Mouse (Mus musculus) limb, embryonic 13.5 days (tissue): ENCODE data around the gene Fbln7. TPM values are rescaled to one million over a fixed set of nuclear protein-coding genes. Genes with fewer than 3 reads are reported as not detected.
A peak's percentile ranks its signal among the peaks of the same experiment; 100 is the strongest.

Experiments used
- ATAC-seq: fragments of 200-750 bp; cut with Nextera tagmentation; 2 replicates; pipeline ENCODE4 v1.8.0; 2017; ENCODE audit warnings: low read depth, moderate number of reproducible peaks, moderate TSS enrichment; ENCODE audit not compliant: low FRiP score
- H3K27ac ChIP-seq: fragments of 300-500 bp; sonication (generic); 2 replicates; pipeline ENCODE4 v1.5.1; 2015; ENCODE audit warnings: inconsistent platforms, mild to moderate bottlenecking, moderate library complexity
- H3K27me3 ChIP-seq: fragments of 300-500 bp; sonication (generic); 2 replicates; pipeline ENCODE4 v1.6.1; 2015; ENCODE audit warnings: mild to moderate bottlenecking, inconsistent platforms
- H3K36me3 ChIP-seq: fragments of 300-500 bp; sonication (generic); 2 replicates; pipeline ENCODE4 v1.6.1; 2015; ENCODE audit warnings: inconsistent platforms, mild to moderate bottlenecking, moderate library complexity
- H3K4me1 ChIP-seq: fragments of 300-500 bp; sonication (generic); 2 replicates; pipeline ENCODE4 v1.6.1; 2015; ENCODE audit warnings: inconsistent platforms
- H3K4me2 ChIP-seq: fragments of 300-500 bp; sonication (generic); replicated peaks from 2 replicates; pipeline ENCODE4 v1.6.1; 2015; ENCODE audit warnings: inconsistent platforms, mild to moderate bottlenecking, moderate library complexity
- H3K4me3 ChIP-seq: fragments of 300-500 bp; sonication (generic); 2 replicates; pipeline ENCODE4 v1.5.1; 2015; ENCODE audit warnings: moderate library complexity, mild to moderate bottlenecking, inconsistent platforms
- H3K9ac ChIP-seq: fragments of 300-500 bp; sonication (generic); 2 replicates; pipeline ENCODE4 v1.6.1; 2015; ENCODE audit warnings: mild to moderate bottlenecking, inconsistent platforms
- H3K9me3 ChIP-seq: fragments of 300-500 bp; sonication (generic); 2 replicates; pipeline ENCODE4 v1.6.1; 2016; ENCODE audit warnings: inconsistent platforms
- WGBS: fragments of 180-500 bp; shearing (Covaris S2); methylation state at CpG from one replicate; pipeline ENCODE4 v1.1.7; 2015; 5-methylcytosine and 5-hydroxymethylcytosine counted together
- polyA plus RNA-seq: library from polyadenylated mRNA; unstranded; fragments of >200 nt; fragmentation: Nextera tagmentation; extraction: Ambion mirVana; gene quantifications from 2 replicates; pipeline ENCODE4 v1.2.1, GENCODE M21; 2015

Fbln7 gene
- polyA plus RNA-seq, 1 experiment from 2014 or later = 7.3 TPM

- Histone ChIP-seq H3K9me3 (no peaks in the 10 kb centered on the region), H3K27me3 (no peaks in the 10 kb centered on the region), H3K4me1 (no peaks in the 10 kb centered on the region), H3K27ac (no peak overlapping the region), H3K9ac (no peak overlapping the region), H3K4me3 (no peak overlapping the region), H3K36me3 (peaks cover 79% of the 10 kb centered on the region), H3K4me2 (no peak overlapping the region)
- WGBS = 91% methylated on average over 8 of the region's 8 CpGs
- ATAC-seq = no peak
Observed at GRCm38 (mm10) chr2:128837531-128837930, 25.2 kb upstream of the Fbln7 start.

DNA sequence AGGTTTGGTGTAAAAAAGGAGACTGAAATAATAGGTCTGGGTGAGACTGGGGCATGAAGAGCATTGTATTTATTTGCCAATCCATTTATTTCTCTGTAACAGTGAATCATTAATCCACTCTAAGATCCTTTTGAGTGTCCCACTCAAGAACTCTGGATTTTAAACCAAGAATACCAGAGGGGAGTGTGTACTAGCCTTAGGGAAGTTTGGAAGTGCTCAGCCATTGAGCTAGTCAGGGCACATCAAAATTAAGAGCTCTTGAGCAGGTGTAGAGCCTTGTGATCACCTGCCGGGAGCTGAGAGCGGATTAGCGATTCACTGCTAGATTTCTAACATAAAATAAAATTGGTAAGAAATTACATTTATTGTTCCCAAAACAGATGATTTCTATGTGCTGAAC, 24.2 kb upstream of the Fbln7 start:
- Histone ChIP-seq H3K27me3 (no peaks in the 10 kb centered on the region), H3K4me1 (no peaks in the 10 kb centered on the region), H3K36me3 (peaks cover 79% of the 10 kb centered on the region), H3K9ac (no peak overlapping the region), H3K4me3 (no peak overlapping the region), H3K27ac (no peak overlapping the region), H3K9me3 (no peaks in the 10 kb centered on the region), H3K4me2 (no peak overlapping the region)
- no peak for ATAC-seq
- 94% methylated on average over 3 of the region's 3 CpGs for WGBS

GRCm38 (mm10) chr2:128839501-128839900, 23.3 kb upstream of the Fbln7 start:
- H3K9me3 ChIP-seq = no peaks in the 10 kb centered on the region
- no peaks in the 10 kb centered on the region for H3K27me3 ChIP-seq
- H3K4me1 ChIP-seq = no peaks in the 10 kb centered on the region
- WGBS = 89% methylated on average over 2 of the region's 2 CpGs
- no peak overlapping the region for H3K4me2 ChIP-seq
- H3K36me3 ChIP-seq = peaks cover 77% of the 10 kb centered on the region
- no peak for ATAC-seq
- no peak overlapping the region for H3K4me3 ChIP-seq
- no peak overlapping the region for H3K9ac ChIP-seq
- no peak overlapping the region for H3K27ac ChIP-seq

GRCm38 (mm10) chr2:128842437-128842836, 20.3 kb upstream of the Fbln7 start:
- Histone ChIP-seq H3K4me3 (no peak overlapping the region), H3K4me2 (no peak overlapping the region), H3K4me1 (no peaks in the 10 kb centered on the region), H3K36me3 (peaks cover 67% of the 10 kb centered on the region), H3K27me3 (no peaks in the 10 kb centered on the region), H3K9me3 (no peaks in the 10 kb centered on the region), H3K27ac (no peak overlapping the region), H3K9ac (no peak overlapping the region)
- WGBS = 93% methylated on average over 8 of the region's 8 CpGs
- ATAC-seq = no peak

- Histone ChIP-seq H3K27me3 (no peaks in the 10 kb centered on the region), H3K9ac (no peak overlapping the region), H3K4me1 (no peaks in the 10 kb centered on the region), H3K27ac (no peak overlapping the region), H3K36me3 (peaks cover 75% of the 10 kb centered on the region), H3K9me3 (no peaks in the 10 kb centered on the region), H3K4me2 (no peak overlapping the region), H3K4me3 (no peak overlapping the region)
- 97% methylated on average over 2 of the region's 2 CpGs for WGBS
- ATAC-seq = no peak
Observed at GRCm38 (mm10) chr2:128850036-128850435, 12.7 kb upstream of the Fbln7 start.

- 0 out of 2 replicates have a peak, but pooled peaks cover 3% of the 10 kb centered on the region for H3K9me3 ChIP-seq
- WGBS = 81% methylated on average over 1 of the region's 1 CpGs
Observed at GRCm38 (mm10) chr2:128856673-128857072, 6.1 kb upstream of the Fbln7 start.

GRCm38 (mm10) chr2:128858962-128859361, 3.8 kb upstream of the Fbln7 start:
- Histone ChIP-seq H3K36me3 (peaks cover 5% of the 10 kb centered on the region; the same call in 1 of the 2 replicates), H3K9ac (no peak overlapping the region), H3K9me3 (0 out of 2 replicates have a peak, but pooled peaks cover 3% of the 10 kb centered on the region), H3K4me3 (no peak overlapping the region), H3K4me1 (peaks cover 3% of the 10 kb centered on the region), H3K4me2 (no peak overlapping the region), H3K27me3 (peaks cover 8% of the 10 kb centered on the region), H3K27ac (no peak overlapping the region)
- WGBS = 88% methylated on average over 6 of the region's 6 CpGs
- no peak for ATAC-seq

More at GRCm38 (mm10) chr2:128856673-128857072, 6.1 kb upstream of the Fbln7 start:
- Histone ChIP-seq H3K4me3 (no peak overlapping the region), H3K4me1 (no peaks in the 10 kb centered on the region), H3K4me2 (no peak overlapping the region), H3K36me3 (peaks cover 21% of the 10 kb centered on the region), H3K27me3 (no peaks in the 10 kb centered on the region), H3K27ac (no peak overlapping the region), H3K9ac (no peak overlapping the region)
- no peak for ATAC-seq

GRCm38 (mm10) chr2:128859861-128860260, 2.9 kb upstream of the Fbln7 start:
- no peak for ATAC-seq
- peaks cover 3% of the 10 kb centered on the region for H3K4me1 ChIP-seq

DNA sequence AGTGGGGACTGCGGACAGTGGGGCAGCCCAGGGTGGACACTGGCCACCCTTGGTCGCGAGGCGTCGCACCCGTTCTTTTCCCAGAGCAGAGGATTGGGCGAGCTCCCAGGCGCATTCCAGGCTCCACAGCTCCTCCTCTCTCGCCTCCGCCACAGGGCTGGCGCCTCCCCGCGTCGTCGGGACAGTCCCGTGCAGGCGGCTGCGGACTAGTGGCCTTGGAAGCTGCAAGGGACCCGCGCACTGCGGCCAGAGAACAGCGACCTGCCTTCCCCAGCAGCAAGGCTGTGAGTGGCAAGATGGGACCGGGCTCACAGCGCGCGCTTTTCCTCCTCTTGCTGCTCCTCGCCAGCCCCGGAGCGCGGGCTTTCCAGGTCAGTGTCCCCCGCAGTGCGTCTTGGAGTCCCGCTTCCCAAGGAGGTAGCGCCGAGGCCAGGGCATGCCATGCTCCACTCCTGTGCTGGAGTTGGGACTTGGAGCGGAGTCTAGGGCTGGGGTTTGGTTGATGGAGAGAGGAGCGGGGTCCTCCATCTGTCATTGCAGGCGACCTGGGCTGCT, 1.1 kb downstream of the Fbln7 start:
- Histone ChIP-seq H3K9me3 (0 out of 2 replicates have a peak, but pooled peaks cover 3% of the 10 kb centered on the region), H3K9ac (peak overlapping the region; percentile 65), H3K4me1 (peaks cover 3% of the 10 kb centered on the region), H3K4me2 (peak overlapping the region; percentile 90), H3K27me3 (peaks cover 20% of the 10 kb centered on the region), H3K4me3 (peak overlapping the region; percentile 52), H3K27ac (no peak overlapping the region), H3K36me3 (no peaks in the 10 kb centered on the region)
- peak; percentile 72; the same call in 1 of the 2 replicates for ATAC-seq
- WGBS = 1% methylated on average over 35 of the region's 38 CpGs

More at GRCm38 (mm10) chr2:128859861-128860260, 2.9 kb upstream of the Fbln7 start:
- Histone ChIP-seq H3K4me3 (no peak overlapping the region), H3K4me2 (no peak overlapping the region), H3K9me3 (0 out of 2 replicates have a peak, but pooled peaks cover 3% of the 10 kb centered on the region), H3K27ac (no peak overlapping the region), H3K9ac (no peak overlapping the region), H3K27me3 (peaks cover 12% of the 10 kb centered on the region), H3K36me3 (no peaks in the 10 kb centered on the region)
- 78% methylated on average over 3 of the region's 3 CpGs for WGBS

DNA sequence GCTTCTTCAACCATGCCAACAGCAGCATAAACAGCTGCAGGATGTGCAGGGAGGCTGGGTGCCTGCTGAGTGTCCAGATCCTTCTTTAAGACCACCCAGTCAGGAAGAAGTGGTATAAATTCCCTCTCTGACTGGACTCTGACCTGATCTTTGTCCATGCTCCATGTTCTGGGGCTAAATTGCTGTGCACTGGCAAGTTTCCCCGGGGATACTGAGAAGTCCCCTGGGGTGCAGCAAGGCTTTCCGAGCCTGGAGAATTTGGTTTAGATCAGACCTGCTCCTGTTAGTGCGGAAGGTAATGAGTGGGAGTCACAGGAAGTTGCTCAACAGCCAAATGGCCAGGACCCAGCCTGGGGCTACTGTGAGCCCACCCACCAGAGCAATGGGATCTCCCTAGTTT, 2.3 kb downstream of the Fbln7 start:
- ATAC-seq = no peak
- WGBS = 27% methylated on average over 3 of the region's 3 CpGs
- H3K9me3 ChIP-seq = no peaks in the 10 kb centered on the region
- H3K4me2 ChIP-seq = 0 out of 2 replicates have a peak overlapping the region, but pooled peaks have one; percentile 21
- H3K36me3 ChIP-seq = no peaks in the 10 kb centered on the region
- H3K9ac ChIP-seq = no peak overlapping the region
- peaks cover 20% of the 10 kb centered on the region for H3K27me3 ChIP-seq
- no peak overlapping the region for H3K27ac ChIP-seq
- peaks cover 3% of the 10 kb centered on the region for H3K4me1 ChIP-seq
- H3K4me3 ChIP-seq = no peak overlapping the region

GRCm38 (mm10) chr2:128871656-128872055, 8.9 kb downstream of the Fbln7 start:
- no peaks in the 10 kb centered on the region for H3K9me3 ChIP-seq
- H3K4me2 ChIP-seq = no peak overlapping the region
- no peaks in the 10 kb centered on the region for H3K36me3 ChIP-seq
- H3K27me3 ChIP-seq = no peaks in the 10 kb centered on the region
- 0 out of 2 replicates have a peak, but pooled peaks cover 5% of the 10 kb centered on the region for H3K4me1 ChIP-seq
- 77% methylated on average over 8 of the region's 8 CpGs for WGBS
- no peak overlapping the region for H3K9ac ChIP-seq
- no peak overlapping the region for H3K4me3 ChIP-seq
- no peak for ATAC-seq
- no peak overlapping the region for H3K27ac ChIP-seq

DNA sequence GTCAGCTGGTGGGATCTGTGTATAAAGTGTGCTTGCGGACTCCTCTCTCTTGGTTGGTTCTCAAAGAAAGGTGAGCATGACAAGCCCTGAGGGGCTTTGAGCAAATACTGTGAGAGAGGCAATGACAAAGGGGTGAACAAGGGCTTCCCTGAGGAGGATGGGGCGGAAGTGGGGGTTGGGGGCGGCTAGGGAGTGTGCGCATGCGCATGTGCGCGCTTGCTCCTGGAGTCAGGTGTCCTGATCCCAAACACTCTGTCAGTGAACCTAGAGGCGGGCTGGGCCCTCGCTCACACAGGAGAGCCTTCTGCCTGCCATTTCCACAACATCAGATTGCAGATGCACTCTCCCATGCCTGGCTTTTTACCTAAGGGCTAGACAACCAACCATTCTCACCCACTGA, 9.5 kb downstream of the Fbln7 start:
- no peak overlapping the region for H3K9ac ChIP-seq
- no peaks in the 10 kb centered on the region for H3K9me3 ChIP-seq
- H3K4me2 ChIP-seq = no peak overlapping the region
- no peaks in the 10 kb centered on the region for H3K27me3 ChIP-seq
- no peak overlapping the region for H3K27ac ChIP-seq
- 91% methylated on average over 9 of the region's 9 CpGs for WGBS
- 0 out of 2 replicates have a peak, but pooled peaks cover 5% of the 10 kb centered on the region for H3K4me1 ChIP-seq
- no peaks in the 10 kb centered on the region for H3K36me3 ChIP-seq
- no peak overlapping the region for H3K4me3 ChIP-seq
- no peak for ATAC-seq

DNA sequence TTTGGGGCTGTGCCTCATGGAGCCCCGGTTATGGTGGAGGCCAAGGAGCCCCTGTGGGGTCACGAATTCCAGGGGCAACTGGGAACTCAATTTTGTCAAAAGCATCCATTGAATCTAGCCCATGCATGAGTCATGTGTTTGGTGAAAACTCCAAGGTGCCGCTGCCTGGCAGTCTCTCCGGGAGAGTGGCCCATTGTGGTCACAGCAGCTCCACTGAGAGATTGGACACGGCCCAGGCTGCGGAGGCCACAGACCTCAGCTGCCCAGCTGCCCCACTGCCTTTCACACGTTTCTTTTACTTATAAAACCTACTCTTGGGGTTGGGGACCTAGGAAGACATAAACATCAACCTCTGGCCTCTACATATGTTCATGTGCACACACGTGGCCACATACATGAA, 12.7 kb downstream of the Fbln7 start:
- H3K4me3 ChIP-seq = no peak overlapping the region
- no peaks in the 10 kb centered on the region for H3K36me3 ChIP-seq
- H3K27me3 ChIP-seq = no peaks in the 10 kb centered on the region
- H3K4me2 ChIP-seq = no peak overlapping the region
- H3K9ac ChIP-seq = no peak overlapping the region
- H3K9me3 ChIP-seq = no peaks in the 10 kb centered on the region
- no peak for ATAC-seq
- H3K27ac ChIP-seq = no peak overlapping the region
- H3K4me1 ChIP-seq = 0 out of 2 replicates have a peak, but pooled peaks cover 5% of the 10 kb centered on the region
- 84% methylated on average over 8 of the region's 8 CpGs for WGBS
